Mouse (Mus musculus) embryonic fibroblast, embryonic 13.5 days (primary cell): ENCODE data around the gene Ccdc39.

Experiments
- CTCF ChIP-seq: IDR thresholded peaks from 2 replicates; pipeline ENCODE4 v1.5.1; 2011; ENCODE audit warnings: mild to moderate bottlenecking, control low read depth, low read length, moderate library complexity, borderline replicate concordance; ENCODE audit not compliant: insufficient read depth
- POLR2A ChIP-seq: IDR thresholded peaks from 2 replicates; pipeline ENCODE4 v1.6.1; 2011; ENCODE audit warnings: low read depth, mild to moderate bottlenecking, control low read depth, low read length, moderate library complexity

- no peak for TF ChIP-seq POLR2A
- TF ChIP-seq CTCF = no peak
Measured at GRCm38 (mm10) chr3:33858939-33859338, 14.8 kb upstream of the Ccdc39 start.
